Mouse (Mus musculus): Measurements from ENCODE around the gene Gm5475.

Gene Gm5475

DNA sequence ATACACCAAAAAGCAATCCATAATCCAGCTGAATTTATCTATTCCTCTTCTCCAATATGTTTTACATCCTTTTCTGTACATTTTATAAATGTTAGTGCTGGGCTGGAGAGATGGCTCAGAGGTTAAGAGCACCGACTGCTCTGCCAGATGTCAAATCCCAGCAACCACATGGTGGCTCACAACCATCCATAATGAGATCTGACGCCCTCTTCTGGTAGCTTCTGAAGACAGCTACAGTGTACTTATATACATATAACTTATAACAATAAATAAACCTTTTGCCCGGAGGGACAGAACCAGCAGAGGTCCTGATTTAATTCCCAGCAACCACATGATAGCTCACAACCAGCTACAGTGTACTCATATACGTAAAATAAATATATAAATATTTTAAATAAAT is 26.6 kb downstream of the Gm5475 start:
- DNase-seq (ENCODE audit: low spot score), result no peak

DNA sequence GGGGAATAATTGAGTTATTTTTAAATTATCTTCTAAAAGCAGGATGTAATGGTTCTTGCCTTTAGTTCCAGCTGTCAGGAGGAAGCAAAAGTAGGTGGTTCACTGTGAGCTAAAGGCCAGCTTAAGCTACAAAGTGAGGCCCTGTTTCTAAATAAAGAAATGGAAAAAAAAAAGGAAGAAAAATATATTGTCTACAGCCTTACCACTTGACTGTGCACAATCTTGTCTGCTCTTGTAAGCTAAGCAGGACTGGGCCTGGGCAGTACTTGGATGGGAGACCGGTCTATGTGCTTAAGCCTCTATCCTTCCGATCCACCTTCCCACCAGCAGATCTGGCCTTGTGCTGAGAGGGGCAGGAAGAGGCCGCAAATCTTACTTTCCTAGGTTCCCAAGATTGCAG is 27.5 kb downstream of the Gm5475 start:
- no peak for DNase-seq (ENCODE audit: low spot score)

DNA sequence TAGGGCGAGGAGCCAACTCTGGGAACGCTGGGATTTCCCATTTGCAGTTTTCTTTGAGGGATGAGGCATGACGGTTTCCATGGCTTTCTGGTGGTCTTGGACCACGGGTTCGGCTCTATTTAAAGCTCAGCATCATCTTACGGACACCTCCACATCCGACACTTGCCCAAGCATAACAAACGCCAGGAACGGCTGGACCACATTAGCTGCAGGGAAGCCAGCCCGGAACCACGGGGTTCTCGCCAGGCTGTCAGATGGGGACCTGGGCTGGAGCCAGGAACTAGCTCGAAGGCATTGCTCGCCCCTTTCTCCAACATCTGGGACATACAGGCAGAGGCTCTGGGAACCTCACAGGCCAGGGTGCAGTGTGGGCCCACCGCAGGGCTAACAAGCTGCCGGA is 29.3 kb downstream of the Gm5475 start:
- DNase-seq (ENCODE audit: low spot score), result no peak

DNA sequence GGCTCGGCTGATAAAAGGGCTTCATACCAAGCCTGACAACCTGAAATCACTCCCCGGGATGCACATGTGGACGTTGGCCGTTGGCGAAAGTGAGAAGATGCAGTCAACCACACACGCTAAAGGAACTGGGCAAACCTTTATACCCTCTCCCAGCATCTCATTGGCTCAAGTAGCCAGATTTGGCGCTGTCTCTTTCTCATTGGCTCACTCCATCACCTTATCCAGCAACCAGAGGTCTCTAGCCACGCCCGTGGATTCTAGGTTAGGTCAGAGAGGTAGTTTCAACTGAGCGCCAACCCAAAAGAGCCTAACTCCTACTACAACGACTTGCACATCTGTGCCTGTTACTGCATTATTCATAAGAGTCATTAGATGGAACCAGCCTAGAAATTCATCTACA is 30.5 kb downstream of the Gm5475 start:
- no peak for DNase-seq (ENCODE audit: low spot score)

DNA sequence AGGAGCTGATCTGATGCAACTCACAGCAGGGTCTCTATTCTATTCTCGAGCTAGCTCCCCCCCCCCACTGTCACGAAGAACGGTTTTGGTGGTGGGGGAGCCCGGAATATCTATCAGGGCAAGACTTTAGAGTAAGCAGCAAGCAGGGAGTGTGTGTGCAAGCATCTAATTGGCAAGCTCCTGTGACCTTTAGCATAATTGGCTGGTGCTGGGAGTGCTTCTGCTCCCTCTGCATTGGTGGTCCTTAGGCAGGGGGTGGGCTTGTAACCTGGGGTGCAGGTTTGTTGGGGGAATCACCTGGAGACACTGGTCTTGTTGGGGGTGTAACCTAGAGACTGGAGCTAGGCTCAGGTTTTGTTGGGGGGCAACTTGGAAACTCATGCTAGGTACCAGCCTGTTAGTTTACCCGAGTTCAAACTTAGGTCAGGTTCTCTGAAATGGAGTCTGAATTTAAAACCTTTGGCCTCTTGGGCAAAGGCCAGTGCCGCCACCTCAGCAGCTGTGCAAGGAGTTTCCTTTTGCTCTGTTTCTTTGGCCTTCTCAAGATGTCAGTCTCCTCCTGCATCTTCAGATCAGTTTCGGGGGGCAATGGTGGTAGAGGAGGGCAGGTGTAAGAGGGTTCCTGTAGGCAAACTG is 34.5 kb downstream of the Gm5475 start:
- DNase-seq (ENCODE audit: low spot score), result no peak

DNA sequence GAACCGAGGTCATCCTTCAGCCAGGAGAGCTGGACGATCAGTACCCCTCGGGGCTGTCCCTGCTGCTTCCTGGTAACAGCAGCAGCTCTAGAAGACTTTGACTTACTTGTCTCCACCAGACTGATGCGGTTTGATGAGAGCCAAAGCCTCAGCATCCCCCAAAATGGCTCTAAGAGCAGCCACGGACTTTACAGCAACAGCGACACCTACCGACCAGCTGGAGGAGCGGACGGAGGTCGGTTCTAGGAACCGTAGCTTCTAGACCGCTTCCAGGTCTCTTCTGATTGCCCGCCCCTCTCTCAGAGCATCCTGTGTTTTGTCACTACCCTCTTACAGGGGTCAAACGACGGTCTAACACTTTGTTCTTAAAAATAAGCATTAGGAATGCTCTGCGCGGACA is 35.4 kb downstream of the Gm5475 start:
- DNase-seq (ENCODE audit: low spot score), result no peak

DNA sequence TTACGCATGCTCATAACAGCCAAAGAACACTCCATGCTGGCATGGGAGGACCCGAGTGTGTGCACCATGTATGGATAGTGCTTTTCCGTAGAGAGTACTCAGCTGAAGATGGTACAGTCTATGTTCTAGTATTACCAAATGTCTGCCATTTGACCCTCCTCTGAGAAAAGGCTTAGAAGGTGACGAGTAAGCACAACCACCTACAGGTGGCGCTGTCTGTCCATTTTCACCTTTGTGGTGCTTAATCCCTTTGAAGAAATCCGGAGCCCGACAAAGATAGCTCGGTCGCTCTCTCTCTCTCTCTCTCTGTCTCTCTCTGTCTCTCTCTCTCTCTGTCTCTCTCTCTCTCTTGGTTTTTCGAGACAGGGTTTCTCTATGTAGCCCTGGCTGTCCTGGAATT is 36.1 kb downstream of the Gm5475 start:
- DNase-seq (ENCODE audit: low spot score), result no peak

DNA sequence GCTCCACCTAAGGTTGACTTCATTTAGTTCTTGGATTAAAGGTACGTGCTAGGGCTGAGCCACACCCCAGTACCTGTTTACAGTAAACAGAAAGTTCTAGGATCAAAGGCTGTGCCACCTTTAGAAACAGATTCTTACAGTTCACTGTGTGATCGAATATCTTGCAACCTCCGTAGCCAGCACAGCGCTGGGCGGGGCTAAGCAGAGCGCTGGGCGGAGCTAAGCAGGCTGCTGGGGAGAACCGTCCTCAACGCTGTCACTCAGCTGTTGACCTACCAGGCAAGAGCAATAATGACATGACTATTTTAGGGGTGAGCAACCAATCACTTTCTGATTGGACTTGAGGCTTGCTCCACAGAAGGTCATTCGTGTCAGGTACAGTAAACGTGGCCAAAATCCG is 39.0 kb downstream of the Gm5475 start:
- no peak for DNase-seq (ENCODE audit: low spot score)

DNA sequence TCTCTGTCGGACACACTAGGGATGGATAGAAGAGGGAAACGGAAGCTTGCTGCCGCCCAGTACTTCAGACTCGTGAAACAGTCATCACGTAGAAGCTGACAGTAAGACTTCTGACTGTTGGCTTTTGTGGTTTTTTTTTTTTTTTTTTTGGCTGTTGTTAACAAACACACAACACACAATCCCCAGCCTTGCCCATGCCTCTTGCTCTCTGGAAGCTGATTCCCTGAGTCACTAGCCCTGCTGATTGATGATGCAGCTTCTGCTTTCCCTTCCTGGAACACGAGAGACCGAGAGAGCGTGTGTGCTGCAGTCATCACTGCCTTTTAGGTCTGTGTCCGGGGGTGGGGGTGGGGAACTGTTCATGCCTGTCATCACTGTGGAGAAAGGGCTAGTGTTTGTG is 39.7 kb downstream of the Gm5475 start:
- DNase-seq (ENCODE audit: low spot score), result no peak

DNA sequence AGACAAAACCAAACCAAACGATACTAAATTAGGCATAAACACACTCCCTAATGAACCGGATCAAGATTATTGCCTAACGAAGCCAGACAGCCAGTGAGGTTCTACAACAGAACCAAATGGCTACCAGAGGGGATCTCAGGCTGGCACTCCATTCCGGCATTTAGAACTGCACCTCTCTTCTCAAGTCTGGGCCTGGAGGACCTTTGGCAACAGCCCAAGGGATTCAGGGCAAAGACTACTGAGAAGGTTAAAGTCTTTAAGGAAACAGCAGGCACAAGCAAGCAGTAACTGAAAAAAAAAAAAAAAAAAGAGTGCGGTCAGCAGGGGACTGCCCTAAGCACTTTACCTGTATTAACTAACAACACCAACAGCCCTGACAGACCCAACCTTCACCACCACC is 40.1 kb downstream of the Gm5475 start:
- DNase-seq (ENCODE audit: low spot score), result no peak

DNA sequence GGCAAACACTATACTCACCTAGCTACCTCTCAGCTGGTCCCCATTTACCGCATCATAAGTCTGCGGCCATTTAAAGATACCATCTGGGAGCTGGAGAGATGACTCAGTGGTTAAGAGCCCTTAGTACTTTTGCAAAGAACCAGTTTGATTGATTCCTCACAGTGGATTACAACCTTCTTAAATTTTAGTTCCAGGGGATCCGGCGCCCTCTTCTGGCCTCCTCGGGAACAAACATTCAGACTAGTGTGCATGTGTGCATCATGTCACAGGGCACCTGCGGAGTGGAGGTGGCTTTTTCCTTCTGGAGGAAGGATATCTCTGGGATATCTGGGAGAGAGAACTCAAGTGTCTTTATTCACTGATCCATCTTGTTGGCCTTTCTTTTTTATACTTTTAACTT is 41.8 kb downstream of the Gm5475 start:
- no peak for DNase-seq (ENCODE audit: low spot score)

DNA sequence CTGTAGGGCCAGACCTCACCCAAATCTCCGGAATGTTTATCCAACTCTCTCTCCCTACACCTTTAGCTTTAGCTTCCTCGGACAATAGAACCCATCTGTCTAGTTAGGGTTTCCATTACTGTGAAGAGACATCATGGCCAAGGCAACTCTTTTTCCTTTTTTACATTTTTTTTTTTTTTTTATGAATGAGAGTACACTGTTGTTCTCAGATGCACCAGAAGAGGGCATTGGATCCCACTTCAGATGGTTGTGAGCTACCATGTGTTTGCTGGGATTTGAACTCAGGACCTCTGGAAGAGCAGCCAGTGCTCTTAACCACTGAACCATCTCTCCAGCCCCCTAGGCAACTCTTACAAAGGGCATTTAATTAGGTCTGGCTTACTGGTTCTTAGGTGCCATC is 43.5 kb downstream of the Gm5475 start:
- no peak for DNase-seq (ENCODE audit: low spot score)

DNA sequence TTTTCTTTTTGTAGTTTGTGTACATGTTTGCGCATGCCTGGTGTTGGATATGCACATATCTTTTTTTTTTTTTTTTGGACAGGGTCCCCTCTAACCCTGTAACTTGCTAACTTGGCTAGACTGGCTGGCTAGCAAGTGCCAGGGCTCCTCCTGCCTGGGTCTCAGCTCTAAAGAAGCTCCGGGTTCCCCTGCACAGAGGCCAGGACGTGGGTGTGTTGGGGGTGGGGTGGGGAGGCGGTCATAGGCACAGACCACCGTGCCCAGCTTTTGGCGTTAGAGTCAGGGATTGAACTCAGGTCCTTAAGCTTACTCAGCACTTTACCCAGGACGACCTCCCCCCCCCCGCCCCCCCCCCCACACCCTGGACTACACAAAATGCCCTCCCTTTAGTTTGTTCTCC is 45.8 kb downstream of the Gm5475 start:
- DNase-seq (ENCODE audit: low spot score), result no peak

DNA sequence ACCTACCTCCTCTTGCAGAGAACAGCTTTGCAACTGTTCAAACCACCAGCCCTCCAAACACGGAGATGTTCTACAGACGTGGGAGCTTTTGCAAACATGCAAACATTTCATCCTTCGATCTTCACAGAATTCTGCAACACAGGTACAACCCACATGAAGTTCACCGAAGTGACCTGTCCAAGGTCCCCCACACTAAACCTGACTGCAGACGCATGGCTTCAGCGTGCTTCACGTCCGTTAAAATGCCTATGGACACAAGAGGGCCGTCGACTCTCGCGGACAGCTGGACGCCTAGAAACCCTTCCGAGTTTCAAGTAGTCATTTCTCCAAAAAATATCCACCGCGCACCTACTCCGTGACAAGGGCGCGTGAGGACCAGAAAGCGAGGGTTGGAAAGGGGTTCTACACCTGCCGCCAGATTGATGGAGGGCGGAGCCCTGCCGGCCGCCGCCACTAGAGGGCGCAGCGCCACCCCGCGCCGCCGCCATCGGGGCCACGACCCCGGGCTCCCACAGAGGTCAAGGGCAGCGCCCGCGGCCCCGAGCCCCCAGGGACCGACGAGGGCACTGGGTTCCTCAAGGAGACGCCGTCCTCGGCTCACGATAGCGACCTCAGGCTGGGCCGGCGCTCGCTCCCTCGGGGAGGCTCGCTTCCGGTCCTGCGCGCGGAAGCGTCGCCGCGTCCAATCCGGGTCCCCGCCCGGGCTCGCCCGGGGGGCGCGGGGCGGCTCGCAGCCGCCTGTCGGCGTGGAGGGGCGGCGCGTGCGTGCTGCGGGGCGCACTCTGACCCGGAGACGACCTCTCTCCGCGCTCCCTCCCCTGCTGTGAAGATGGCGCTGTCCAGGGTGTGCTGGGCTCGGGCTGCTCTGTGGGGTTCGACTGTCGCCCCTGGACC is 46.6 kb downstream of the Gm5475 start, which contains the start of gene Letmd1:
Gene Letmd1 (plus strand): TSS at position 729 of the 894 bp plus-strand sequence.
- DNase-seq (ENCODE audit: low spot score), result peak; percentile 83

DNA sequence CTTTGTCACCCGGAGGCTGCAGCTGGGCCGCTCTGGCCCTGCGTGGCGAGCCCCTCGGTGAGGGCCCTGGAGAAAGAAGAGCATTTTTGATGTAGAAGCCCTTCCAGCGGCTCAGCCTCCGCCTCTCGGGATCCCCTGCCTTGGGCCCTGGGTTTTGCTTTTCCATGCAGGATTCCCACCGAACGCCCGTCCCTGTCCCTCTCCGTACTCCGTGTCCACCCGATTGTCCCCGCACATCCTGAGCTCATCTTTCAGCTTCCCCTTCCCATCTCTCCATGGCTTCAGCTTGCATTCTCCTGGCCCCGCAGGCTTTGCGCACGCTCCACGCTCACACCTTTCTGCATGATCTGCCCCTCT is 47.2 kb downstream of the Gm5475 start:
- DNase-seq (ENCODE audit: low spot score), result no peak

DNA sequence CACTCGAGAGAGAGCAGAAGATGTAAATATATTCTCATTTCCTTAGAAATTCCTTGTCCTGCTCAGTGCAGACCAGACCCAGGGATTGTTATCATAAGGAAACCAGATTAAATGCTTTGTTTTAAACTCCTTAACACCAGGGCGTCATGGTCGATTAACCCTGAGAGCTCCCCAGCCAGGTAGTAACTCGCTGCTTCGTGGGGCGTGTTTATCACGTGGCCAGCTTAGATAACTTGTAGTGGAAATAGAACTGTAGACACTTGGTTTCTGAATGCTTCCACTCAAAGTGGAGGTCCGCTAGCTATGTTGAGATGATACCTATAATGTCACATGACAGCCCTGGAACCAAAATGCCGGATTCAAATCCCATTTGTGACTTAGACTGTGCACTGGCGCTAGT is 48.1 kb downstream of the Gm5475 start:
- no peak for DNase-seq (ENCODE audit: low spot score)

DNA sequence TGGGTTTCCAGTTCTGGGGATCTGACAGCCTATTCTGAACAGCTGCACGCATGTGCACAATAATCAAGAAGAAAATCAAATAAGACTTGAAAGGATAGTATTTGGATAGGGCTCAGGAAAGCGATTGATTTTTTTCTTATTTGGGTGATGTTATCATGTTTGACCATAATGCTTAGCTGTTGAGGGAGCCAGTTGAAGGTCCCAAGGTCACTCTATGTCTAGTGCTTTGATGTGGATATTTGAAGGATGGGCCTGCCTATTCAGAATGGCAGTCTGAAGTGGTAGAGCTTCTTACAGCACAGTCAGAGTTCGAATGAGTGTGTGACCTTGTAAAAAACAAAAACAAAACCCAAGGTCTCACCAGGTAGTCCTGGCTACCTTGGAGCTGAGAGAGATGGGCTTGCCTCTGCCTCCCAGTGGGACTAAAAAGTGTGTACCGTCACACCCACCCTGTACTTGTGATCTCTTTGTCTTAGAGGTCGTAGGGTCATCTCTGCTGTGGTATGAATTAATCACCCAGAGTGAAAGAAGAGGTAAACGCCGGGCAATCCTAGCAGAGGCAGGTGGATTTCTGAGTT is 52.1 kb downstream of the Gm5475 start:
- no peak for DNase-seq (ENCODE audit: low spot score)
